Mouse (Mus musculus): ENCODE measurements around the gene Hrh1. TPM values are rescaled to one million over a fixed set of nuclear protein-coding genes. Genes with fewer than 3 reads are reported as not detected.

Hrh1 gene
- polyA plus RNA-seq, 1 experiment from 2014 or later: not detected

DNA sequence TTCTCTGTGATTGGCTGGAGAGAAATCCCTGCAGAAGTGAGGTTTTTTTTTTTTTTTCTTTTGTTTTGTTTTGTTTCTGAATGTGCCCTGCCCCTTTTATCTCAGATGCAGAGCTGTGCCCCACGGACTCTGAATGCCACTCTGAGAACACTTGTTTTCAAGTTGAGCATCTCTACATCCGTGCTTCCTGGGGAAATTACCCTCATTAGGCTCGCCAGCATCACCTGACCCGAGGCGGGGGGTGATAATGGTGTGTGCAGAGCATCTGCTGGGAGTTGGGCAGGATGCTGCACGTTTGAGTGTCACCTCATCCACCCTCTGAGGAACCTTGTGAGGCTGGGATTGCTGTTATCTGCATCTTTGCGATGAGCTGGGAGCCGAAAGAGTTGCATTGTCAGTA is 14.2 kb downstream of the Hrh1 start:
- H3K4me1 ChIP-seq: no peaks in the 10 kb centered on the region
- WGBS: 54% methylated on average over 8 of the region's 8 CpGs
- no peak for DNase-seq (ENCODE audit: low spot score)
- no peak overlapping the region for H3K27ac ChIP-seq
- H3K9me3 ChIP-seq (replicated peaks): no peaks in the 10 kb centered on the region
- no peak overlapping the region for H3K4me3 ChIP-seq
- H3K27me3 ChIP-seq (ENCODE audit: low read depth, poor library complexity, severe bottlenecking): peaks cover 16% of the 10 kb centered on the region; the same call in 1 of the 2 replicates
- H3K36me3 ChIP-seq: no peaks in the 10 kb centered on the region

DNA sequence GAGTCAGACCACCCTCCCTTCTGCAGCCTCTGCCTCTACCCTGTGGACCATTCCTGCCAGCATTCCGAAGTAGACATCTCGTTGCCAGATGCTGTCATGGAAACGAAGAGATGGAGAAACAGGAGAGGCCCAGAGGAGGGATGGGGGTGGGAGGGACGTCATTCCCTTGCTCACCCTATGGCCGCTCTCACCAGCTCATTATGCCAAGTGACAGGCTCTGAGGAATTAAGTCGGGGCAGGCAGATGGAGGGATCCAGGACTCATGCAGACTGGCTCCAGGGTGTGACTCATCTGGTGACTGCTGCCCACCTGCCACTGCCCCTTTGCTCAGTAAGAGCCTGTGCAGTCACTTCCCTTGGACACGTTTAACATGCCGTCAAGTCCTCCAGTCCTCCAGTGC is 16.8 kb downstream of the Hrh1 start:
- Histone ChIP-seq H3K4me3 (no peak overlapping the region), H3K27ac (no peak overlapping the region), H3K36me3 (no peaks in the 10 kb centered on the region), H3K4me1 (no peaks in the 10 kb centered on the region), H3K9me3 (replicated peaks) (no peaks in the 10 kb centered on the region), H3K27me3 (ENCODE audit: low read depth, poor library complexity, severe bottlenecking) (0 out of 2 replicates have a peak, but pooled peaks cover 4% of the 10 kb centered on the region)
- DNase-seq (ENCODE audit: low spot score): no peak
- 65% methylated on average over 8 of the region's 8 CpGs for WGBS

DNA sequence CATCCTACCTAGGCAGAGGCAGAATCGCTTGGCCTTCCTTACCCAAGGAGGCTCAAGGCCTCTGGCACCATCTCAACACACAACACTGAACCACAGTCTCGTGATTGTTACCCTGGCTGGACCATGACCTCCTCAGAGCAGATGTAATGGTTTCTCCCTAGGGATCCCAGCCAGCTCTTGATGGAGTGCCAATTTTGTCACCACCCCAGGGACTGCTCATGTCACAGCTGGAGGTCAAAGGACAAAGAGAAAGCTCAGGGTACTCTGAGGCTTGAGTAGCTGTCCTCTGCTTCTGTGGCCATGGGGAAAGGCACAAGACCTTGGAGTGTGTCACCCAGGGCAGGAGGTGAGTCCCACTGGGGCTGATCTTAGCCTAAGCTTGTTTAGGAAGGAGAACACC is 20.3 kb downstream of the Hrh1 start:
- WGBS: 69% methylated on average over 2 of the region's 2 CpGs
- Histone ChIP-seq H3K36me3 (no peaks in the 10 kb centered on the region), H3K27me3 (ENCODE audit: low read depth, poor library complexity, severe bottlenecking) (0 out of 2 replicates have a peak, but pooled peaks cover 4% of the 10 kb centered on the region), H3K4me1 (no peaks in the 10 kb centered on the region), H3K27ac (no peak overlapping the region), H3K4me3 (no peak overlapping the region), H3K9me3 (replicated peaks) (no peaks in the 10 kb centered on the region)
- DNase-seq (ENCODE audit: low spot score): no peak

- Histone ChIP-seq H3K4me1 (no peaks in the 10 kb centered on the region), H3K4me3 (no peak overlapping the region), H3K9me3 (replicated peaks) (no peaks in the 10 kb centered on the region), H3K27me3 (ENCODE audit: low read depth, poor library complexity, severe bottlenecking) (no peaks in the 10 kb centered on the region), H3K27ac (no peak overlapping the region), H3K36me3 (no peaks in the 10 kb centered on the region)
- no peak for DNase-seq (ENCODE audit: low spot score)
These were observed 23.3 kb downstream of the Hrh1 start for GRCm38 (mm10) chr6:114421061-114421460.

GRCm38 (mm10) chr6:114423051-114423676 is 25.4 kb downstream of the Hrh1 start:
- no peaks in the 10 kb centered on the region for H3K9me3 ChIP-seq (replicated peaks)
- DNase-seq (ENCODE audit: low spot score): no peak
- H3K27me3 ChIP-seq (ENCODE audit: low read depth, poor library complexity, severe bottlenecking): no peaks in the 10 kb centered on the region
- H3K4me1 ChIP-seq: no peaks in the 10 kb centered on the region
- no peak overlapping the region for H3K27ac ChIP-seq
- H3K36me3 ChIP-seq: no peaks in the 10 kb centered on the region
- 84% methylated on average over 9 of the region's 9 CpGs for WGBS
- no peak overlapping the region for H3K4me3 ChIP-seq

- Histone ChIP-seq H3K36me3 (no peaks in the 10 kb centered on the region), H3K4me3 (no peak overlapping the region), H3K27me3 (ENCODE audit: low read depth, poor library complexity, severe bottlenecking) (no peaks in the 10 kb centered on the region), H3K9me3 (replicated peaks) (no peaks in the 10 kb centered on the region), H3K27ac (no peak overlapping the region), H3K4me1 (peaks cover under 1% of the 10 kb centered on the region; the same call in 1 of the 2 replicates)
- WGBS: 48% methylated on average over 5 of the region's 5 CpGs
- DNase-seq (ENCODE audit: low spot score): no peak
These were observed 27.6 kb downstream of the Hrh1 start for GRCm38 (mm10) chr6:114425343-114425742.

DNA sequence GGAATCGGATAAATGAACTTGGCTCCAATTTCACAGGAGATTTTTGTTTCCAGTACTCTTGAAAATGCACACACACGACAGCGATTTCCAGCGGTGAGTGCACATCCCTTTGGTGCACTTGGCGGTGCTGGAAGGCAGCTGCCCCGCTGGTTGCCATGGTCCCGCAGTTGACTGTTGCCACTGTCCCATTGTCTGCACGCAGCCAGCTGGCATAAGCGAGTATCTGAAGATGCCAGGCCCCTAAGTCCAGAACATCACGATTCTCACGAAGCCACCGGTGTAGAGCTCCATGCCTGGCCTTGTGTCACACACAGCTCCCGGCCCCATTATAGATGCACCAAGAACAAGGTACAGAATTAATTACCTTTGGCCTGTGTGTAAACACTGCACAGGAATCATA is 29.9 kb downstream of the Hrh1 start:
- Histone ChIP-seq H3K4me1 (peaks cover 7% of the 10 kb centered on the region; the same call in 1 of the 2 replicates), H3K27ac (no peak overlapping the region), H3K27me3 (ENCODE audit: low read depth, poor library complexity, severe bottlenecking) (no peaks in the 10 kb centered on the region), H3K4me3 (no peak overlapping the region), H3K36me3 (no peaks in the 10 kb centered on the region), H3K9me3 (replicated peaks) (no peaks in the 10 kb centered on the region)
- 94% methylated on average over 13 of the region's 13 CpGs for WGBS
- DNase-seq (ENCODE audit: low spot score): no peak

DNA sequence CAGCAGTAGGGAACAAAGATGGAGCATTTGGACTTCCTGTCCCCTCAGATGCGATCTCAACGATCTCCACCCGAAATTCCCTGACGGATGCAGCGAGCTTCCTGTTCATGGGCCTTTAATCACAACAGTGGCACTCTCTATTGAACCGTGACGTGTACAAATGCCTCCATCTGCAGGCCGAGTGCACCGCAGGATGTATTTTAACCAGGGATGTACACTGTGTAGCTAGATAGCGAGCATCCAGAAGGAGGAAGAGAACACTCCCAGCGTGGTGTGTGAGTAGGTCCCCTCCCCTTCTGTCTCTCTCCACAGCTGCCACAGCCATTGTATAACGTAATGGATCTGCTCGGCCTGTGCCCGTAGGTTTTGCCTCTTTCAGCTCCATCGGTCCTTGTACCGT is 31.1 kb downstream of the Hrh1 start:
- DNase-seq (ENCODE audit: low spot score): no peak
- H3K27me3 ChIP-seq (ENCODE audit: low read depth, poor library complexity, severe bottlenecking): no peaks in the 10 kb centered on the region
- H3K4me1 ChIP-seq: peaks cover 14% of the 10 kb centered on the region; the same call in 1 of the 2 replicates
- no peak overlapping the region for H3K27ac ChIP-seq
- 80% methylated on average over 16 of the region's 16 CpGs for WGBS
- H3K4me3 ChIP-seq: no peak overlapping the region
- H3K9me3 ChIP-seq (replicated peaks): no peaks in the 10 kb centered on the region
- H3K36me3 ChIP-seq: no peaks in the 10 kb centered on the region

GRCm38 (mm10) chr6:114432591-114432990 is 34.9 kb downstream of the Hrh1 start:
- peaks cover 14% of the 10 kb centered on the region; the same call in 1 of the 2 replicates for H3K4me1 ChIP-seq
- 69% methylated on average over 3 of the region's 3 CpGs for WGBS
- no peak overlapping the region for H3K27ac ChIP-seq
- 0 out of 2 replicates have a peak, but pooled peaks cover 7% of the 10 kb centered on the region for H3K27me3 ChIP-seq (ENCODE audit: low read depth, poor library complexity, severe bottlenecking)
- no peak for DNase-seq (ENCODE audit: low spot score)
- H3K9me3 ChIP-seq (replicated peaks): no peaks in the 10 kb centered on the region
- H3K4me3 ChIP-seq: no peak overlapping the region
- no peaks in the 10 kb centered on the region for H3K36me3 ChIP-seq

GRCm38 (mm10) chr6:114434524-114434923 is 36.8 kb downstream of the Hrh1 start:
- H3K4me1 ChIP-seq: peaks cover 14% of the 10 kb centered on the region; the same call in 1 of the 2 replicates
- H3K9me3 ChIP-seq (replicated peaks): no peaks in the 10 kb centered on the region
- 0 out of 2 replicates have a peak, but pooled peaks cover 7% of the 10 kb centered on the region for H3K27me3 ChIP-seq (ENCODE audit: low read depth, poor library complexity, severe bottlenecking)
- H3K4me3 ChIP-seq: no peak overlapping the region
- H3K36me3 ChIP-seq: no peaks in the 10 kb centered on the region
- 87% methylated on average over 5 of the region's 5 CpGs for WGBS
- DNase-seq (ENCODE audit: low spot score): no peak
- no peak overlapping the region for H3K27ac ChIP-seq

DNA sequence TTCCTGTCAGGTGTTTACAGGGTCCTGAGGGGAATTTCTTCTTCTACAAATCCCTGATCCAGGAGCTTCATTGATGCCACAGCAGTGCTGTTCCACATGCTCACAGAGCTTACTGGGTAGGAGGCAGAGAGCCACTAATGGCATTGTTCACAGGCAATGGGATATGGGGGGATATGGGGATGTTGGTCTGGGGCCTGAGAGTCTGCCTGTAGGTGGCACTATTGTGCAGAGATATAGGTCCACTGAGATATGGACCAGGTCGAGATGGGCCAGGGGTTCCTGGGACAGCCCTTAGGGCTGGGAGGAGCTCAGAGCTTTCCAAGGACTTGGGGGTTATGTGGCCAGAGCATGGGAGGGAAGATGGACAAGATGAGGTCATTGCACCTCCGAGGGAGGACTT is 42.6 kb downstream of the Hrh1 start:
- H3K4me1 ChIP-seq: no peaks in the 10 kb centered on the region
- DNase-seq (ENCODE audit: low spot score): no peak
- 55% methylated on average over 2 of the region's 2 CpGs for WGBS
- H3K27ac ChIP-seq: no peak overlapping the region
- no peaks in the 10 kb centered on the region for H3K27me3 ChIP-seq (ENCODE audit: low read depth, poor library complexity, severe bottlenecking)
- H3K36me3 ChIP-seq: no peaks in the 10 kb centered on the region
- H3K4me3 ChIP-seq: no peak overlapping the region
- H3K9me3 ChIP-seq (replicated peaks): no peaks in the 10 kb centered on the region

GRCm38 (mm10) chr6:114440788-114441453 is 43.2 kb downstream of the Hrh1 start:
- Histone ChIP-seq H3K36me3 (no peaks in the 10 kb centered on the region), H3K9me3 (replicated peaks) (no peaks in the 10 kb centered on the region), H3K4me1 (no peaks in the 10 kb centered on the region), H3K4me3 (no peak overlapping the region), H3K27ac (no peak overlapping the region), H3K27me3 (ENCODE audit: low read depth, poor library complexity, severe bottlenecking) (no peaks in the 10 kb centered on the region)
- DNase-seq (ENCODE audit: low spot score): no peak
- 51% methylated on average over 10 of the region's 10 CpGs for WGBS

DNA sequence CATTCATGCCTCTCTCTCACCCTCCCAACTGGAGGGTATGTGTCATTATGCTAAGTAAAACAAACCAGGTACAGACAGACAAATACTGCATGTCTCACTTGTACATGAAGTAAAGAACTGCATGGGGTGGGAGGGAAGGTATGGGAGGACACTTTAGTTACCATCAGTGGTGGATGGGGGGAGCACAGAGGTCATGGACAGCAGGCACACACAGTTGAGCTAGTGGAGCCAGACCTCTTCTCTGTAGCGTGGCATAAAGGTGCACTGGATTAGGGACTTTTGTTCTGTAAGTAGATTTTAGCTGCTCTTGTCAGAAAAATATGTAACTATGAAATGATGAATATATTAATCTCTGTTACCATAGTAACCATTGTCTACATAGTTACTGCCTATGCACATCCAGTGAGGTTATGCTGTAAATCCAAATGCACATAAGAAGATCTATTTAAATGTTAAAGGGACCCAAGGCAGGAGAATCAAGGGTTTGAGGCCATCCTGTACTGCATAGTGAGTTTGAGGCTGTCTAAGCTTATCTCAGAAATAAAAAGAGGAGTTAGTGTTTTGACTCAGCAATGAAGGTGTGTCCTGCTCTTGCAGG is 46.6 kb downstream of the Hrh1 start:
- no peak for DNase-seq (ENCODE audit: low spot score)
- Histone ChIP-seq H3K4me3 (no peak overlapping the region), H3K4me1 (no peaks in the 10 kb centered on the region), H3K9me3 (replicated peaks) (no peaks in the 10 kb centered on the region), H3K27me3 (ENCODE audit: low read depth, poor library complexity, severe bottlenecking) (no peaks in the 10 kb centered on the region), H3K27ac (no peak overlapping the region), H3K36me3 (no peaks in the 10 kb centered on the region)
- 84% methylated on average over 1 of the region's 1 CpGs for WGBS
